Mouse (Mus musculus) forebrain, embryonic 13.5 days (tissue): ENCODE measurements around the gene Mcl1. TPM values are rescaled to one million over a fixed set of nuclear protein-coding genes. Genes with fewer than 3 reads are reported as not detected.

Experiments
- ATAC-seq: fragments of 200-750 bp; cut with Nextera tagmentation; 2 replicates; pipeline ENCODE4 v1.8.0; 2017
- H3K27ac ChIP-seq: fragments of 300-500 bp; sonication (generic); 2 replicates; pipeline ENCODE4 v1.5.1; 2015; ENCODE audit warnings: inconsistent platforms, mild to moderate bottlenecking, moderate library complexity
- H3K27me3 ChIP-seq: fragments of 300-500 bp; sonication (generic); 2 replicates; pipeline ENCODE4 v1.6.1; 2015; ENCODE audit warnings: mild to moderate bottlenecking, inconsistent platforms
- H3K36me3 ChIP-seq: fragments of 300-500 bp; sonication (generic); 2 replicates; pipeline ENCODE4 v1.6.1; 2015; ENCODE audit warnings: mild to moderate bottlenecking, inconsistent platforms; ENCODE audit not compliant: poor library complexity, severe bottlenecking
- H3K4me1 ChIP-seq: fragments of 300-500 bp; sonication (generic); 2 replicates; pipeline ENCODE4 v1.6.1; 2015; ENCODE audit warnings: inconsistent platforms
- H3K4me2 ChIP-seq: fragments of 300-500 bp; sonication (generic); 2 replicates; pipeline ENCODE4 v1.6.1; 2015; ENCODE audit warnings: inconsistent platforms, mild to moderate bottlenecking, moderate library complexity
- H3K4me3 ChIP-seq: fragments of 300-500 bp; sonication (generic); 2 replicates; pipeline ENCODE4 v1.5.1; 2015; ENCODE audit warnings: mild to moderate bottlenecking, inconsistent platforms
- H3K9ac ChIP-seq: fragments of 300-500 bp; sonication (generic); 2 replicates; pipeline ENCODE4 v1.6.1; 2015; ENCODE audit warnings: mild to moderate bottlenecking, inconsistent platforms
- H3K9me3 ChIP-seq: fragments of 300-500 bp; sonication (generic); replicated peaks from 2 replicates; pipeline ENCODE4 v1.6.1; 2016; ENCODE audit warnings: inconsistent platforms
- WGBS: fragments of 180-500 bp; shearing (Covaris S2); methylation state at CpG from one replicate; pipeline ENCODE4 v1.1.7; 2015; 5-methylcytosine and 5-hydroxymethylcytosine counted together
- polyA plus RNA-seq: library from polyadenylated mRNA; unstranded; fragments of >200 nt; fragmentation: Nextera tagmentation; extraction: Ambion mirVana; gene quantifications from 2 replicates; pipeline ENCODE4 v1.2.1, GENCODE M21; 2015

Mcl1 gene
- polyA plus RNA-seq, 1 experiment from 2014 or later: 44.0 TPM

- no peak for ATAC-seq
- Histone ChIP-seq H3K4me3 (no peak overlapping the region), H3K9ac (no peak overlapping the region), H3K27me3 (no peaks in the 10 kb centered on the region), H3K27ac (no peak overlapping the region), H3K4me1 (peaks cover 14% of the 10 kb centered on the region), H3K4me2 (no peak overlapping the region), H3K36me3 (peaks cover 97% of the 10 kb centered on the region), H3K9me3 (no peaks in the 10 kb centered on the region)
- WGBS: 84% methylated on average over 6 of the region's 6 CpGs
Observed at GRCm38 (mm10) chr3:95631304-95631703, 27.3 kb upstream of the Mcl1 start.

DNA sequence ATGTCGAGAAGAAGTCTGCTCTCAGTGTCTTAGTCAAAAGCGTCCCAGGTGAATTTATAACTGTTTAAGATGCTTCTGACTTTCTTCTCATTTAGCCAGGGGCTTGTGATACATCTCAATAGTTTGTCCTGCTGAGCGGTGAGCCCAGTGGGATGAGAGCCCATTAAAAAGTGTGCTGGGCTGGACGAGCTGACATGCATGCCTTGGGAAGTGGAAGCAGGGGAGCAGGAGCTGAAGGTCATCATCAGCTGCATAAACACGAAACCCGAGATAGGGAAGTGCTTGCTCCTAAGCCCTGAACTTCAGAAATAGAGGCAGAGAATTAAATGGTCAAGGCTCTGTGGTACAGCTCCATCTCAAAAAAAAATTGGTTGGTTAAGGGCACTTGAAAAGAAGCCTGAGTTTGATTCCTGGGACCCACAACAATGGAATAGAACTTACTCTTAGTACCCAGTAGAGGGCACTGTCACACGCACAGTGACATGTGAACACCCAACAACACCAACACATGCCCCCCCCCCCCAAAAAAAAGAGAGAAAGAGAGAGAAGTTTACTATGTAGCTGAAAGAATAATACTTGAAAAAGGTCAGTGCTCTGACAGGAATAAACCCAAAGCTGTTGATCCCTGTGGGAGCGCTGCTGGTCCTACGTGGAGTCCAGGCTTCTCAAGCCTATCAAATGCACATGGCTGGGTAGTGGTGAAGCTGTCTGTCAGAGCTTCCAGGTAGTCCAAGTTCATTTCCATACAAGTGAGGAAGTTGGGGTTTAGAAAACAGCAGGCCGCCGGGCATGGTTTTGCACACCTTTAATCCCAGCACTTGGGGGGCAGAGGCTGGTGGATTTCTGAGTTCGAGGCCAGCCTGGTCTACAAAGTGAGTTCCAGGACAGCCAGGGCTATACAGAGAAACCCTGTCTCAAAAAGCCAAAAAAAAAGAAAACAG, 25.7 kb upstream of the Mcl1 start:
- no peaks in the 10 kb centered on the region for H3K27me3 ChIP-seq
- H3K4me1 ChIP-seq: no peaks in the 10 kb centered on the region
- WGBS: 75% methylated on average over 12 of the region's 12 CpGs
- no peak overlapping the region for H3K4me2 ChIP-seq
- no peak overlapping the region for H3K9ac ChIP-seq
- H3K27ac ChIP-seq: no peak overlapping the region
- peaks cover 100% of the 10 kb centered on the region for H3K36me3 ChIP-seq
- H3K4me3 ChIP-seq: no peak overlapping the region
- no peak for ATAC-seq
- no peaks in the 10 kb centered on the region for H3K9me3 ChIP-seq

DNA sequence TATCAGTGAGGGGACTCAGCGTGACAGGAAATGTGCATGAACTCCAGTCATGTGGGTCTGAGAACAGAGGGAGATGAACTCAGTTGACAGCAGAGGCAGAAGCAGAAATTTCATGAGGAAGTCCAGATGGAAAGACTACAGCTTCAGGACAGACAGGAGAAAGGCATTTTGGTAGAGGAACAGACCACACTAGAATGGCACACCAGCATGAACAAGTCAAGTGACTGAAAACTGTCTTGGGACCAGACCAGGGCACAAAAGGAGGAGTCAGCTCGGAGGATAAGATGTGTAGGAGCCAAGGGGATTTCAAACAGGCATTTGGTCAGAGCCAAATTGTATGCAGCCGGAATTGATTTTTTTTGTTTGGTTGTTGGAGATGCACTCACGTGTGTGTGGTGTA, 23.0 kb upstream of the Mcl1 start:
- Histone ChIP-seq H3K36me3 (peaks cover 97% of the 10 kb centered on the region), H3K4me3 (no peak overlapping the region), H3K27ac (no peak overlapping the region), H3K9ac (no peak overlapping the region), H3K4me2 (no peak overlapping the region), H3K9me3 (no peaks in the 10 kb centered on the region), H3K4me1 (no peaks in the 10 kb centered on the region), H3K27me3 (no peaks in the 10 kb centered on the region)
- 80% methylated on average over 4 of the region's 4 CpGs for WGBS
- ATAC-seq: no peak

DNA sequence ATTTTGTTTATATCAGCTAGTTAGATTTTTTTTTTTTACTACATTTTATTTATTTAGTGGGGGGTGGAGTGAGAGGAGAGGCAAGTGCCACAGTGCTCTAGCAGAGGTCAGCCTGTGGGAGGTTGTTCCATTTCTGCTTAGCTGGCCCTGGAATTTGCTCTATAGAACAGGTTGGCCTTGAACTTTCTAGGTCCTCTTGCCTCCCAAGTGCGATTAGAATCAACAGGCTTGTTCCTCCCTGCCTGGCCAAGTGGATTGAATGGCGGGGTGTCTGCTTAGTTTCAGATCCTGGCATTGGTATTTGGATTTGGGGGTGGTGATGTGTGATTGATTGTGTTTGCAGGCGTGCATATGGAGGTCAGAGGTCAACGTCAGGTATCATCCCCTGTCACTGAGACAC, 22.5 kb upstream of the Mcl1 start:
- H3K9me3 ChIP-seq: no peaks in the 10 kb centered on the region

GRCm38 (mm10) chr3:95639694-95640093, 18.9 kb upstream of the Mcl1 start:
- H3K36me3 ChIP-seq: peaks cover 70% of the 10 kb centered on the region
- no peaks in the 10 kb centered on the region for H3K9me3 ChIP-seq
- H3K4me2 ChIP-seq: no peak overlapping the region
- no peaks in the 10 kb centered on the region for H3K4me1 ChIP-seq
- no peaks in the 10 kb centered on the region for H3K27me3 ChIP-seq
- ATAC-seq: no peak
- H3K4me3 ChIP-seq: no peak overlapping the region
- 100% methylated on average over 1 of the region's 1 CpGs for WGBS
- no peak overlapping the region for H3K27ac ChIP-seq
- H3K9ac ChIP-seq: no peak overlapping the region

More for the DNA sequence above, 22.5 kb upstream of the Mcl1 start:
- Histone ChIP-seq H3K9ac (no peak overlapping the region), H3K4me3 (no peak overlapping the region), H3K4me2 (no peak overlapping the region), H3K4me1 (no peaks in the 10 kb centered on the region), H3K27me3 (no peaks in the 10 kb centered on the region), H3K27ac (no peak overlapping the region), H3K36me3 (peaks cover 96% of the 10 kb centered on the region)
- ATAC-seq: no peak
- WGBS: 89% methylated on average over 4 of the region's 4 CpGs

DNA sequence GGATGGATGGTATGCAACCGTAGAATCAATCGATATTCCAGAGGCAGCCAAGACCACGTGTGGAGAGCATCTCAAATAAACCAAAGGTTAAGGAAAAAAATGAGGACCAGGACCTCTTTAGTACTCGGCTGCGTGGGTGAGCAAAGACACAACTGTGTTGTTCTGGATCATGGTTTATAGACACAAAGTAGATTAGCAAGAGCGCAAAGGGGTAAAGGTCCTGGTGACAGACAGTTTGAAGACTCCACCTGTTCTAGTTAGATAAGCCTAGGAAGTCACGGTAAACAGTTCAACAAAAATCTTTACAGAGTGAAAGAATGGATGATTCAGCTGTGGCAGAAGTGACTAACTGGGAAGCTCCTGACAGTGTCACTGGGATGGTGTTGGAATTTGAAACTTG, 15.5 kb upstream of the Mcl1 start:
- no peak overlapping the region for H3K4me2 ChIP-seq
- 90% methylated on average over 7 of the region's 7 CpGs for WGBS
- H3K9ac ChIP-seq: no peak overlapping the region
- no peak for ATAC-seq
- H3K9me3 ChIP-seq: no peaks in the 10 kb centered on the region
- H3K4me3 ChIP-seq: no peak overlapping the region
- no peaks in the 10 kb centered on the region for H3K27me3 ChIP-seq
- H3K27ac ChIP-seq: no peak overlapping the region
- H3K4me1 ChIP-seq: no peaks in the 10 kb centered on the region
- peaks cover 35% of the 10 kb centered on the region for H3K36me3 ChIP-seq

DNA sequence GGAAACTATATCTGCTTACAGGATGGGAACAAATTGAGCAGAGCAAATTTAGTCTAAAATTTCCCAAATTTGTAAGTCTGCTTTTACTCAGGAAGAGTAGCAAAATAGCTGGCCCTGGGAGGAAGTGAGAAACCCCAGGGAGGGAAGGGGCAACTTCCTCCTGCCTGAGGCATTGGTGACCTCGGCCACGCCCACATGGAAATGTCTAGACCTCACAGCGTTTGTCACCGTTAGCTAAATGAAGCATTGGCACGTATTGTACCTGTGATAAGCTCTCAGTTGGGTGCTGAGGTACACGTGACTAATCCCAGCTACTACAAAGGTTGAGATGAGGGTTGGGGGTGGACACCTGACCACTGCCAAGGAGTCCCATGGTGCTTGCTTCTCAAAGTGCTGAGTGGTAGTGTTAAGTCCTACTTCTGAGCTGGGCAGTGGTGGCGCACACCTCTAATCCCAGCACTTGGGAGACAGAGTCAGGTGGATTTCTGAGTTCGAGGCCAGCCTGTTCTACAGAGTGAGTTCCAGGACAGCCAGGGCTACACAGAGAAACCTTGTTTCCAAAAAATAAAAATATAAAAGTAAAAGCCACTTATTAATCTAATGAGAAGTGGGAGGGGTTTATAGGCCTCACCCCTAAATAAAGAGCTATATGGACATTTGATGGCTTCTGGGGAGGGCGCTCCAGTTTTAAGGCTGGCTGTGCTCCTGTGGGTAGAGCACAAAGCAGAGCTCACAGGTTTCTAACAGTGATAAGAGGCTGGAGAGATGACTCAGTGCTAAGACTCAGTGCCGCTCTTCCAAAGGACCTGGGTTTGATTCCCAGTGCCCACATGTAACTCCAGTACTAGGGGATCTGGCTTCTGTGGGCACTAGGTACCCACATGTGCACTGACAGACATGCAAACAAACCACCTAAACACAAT, 13.0 kb upstream of the Mcl1 start:
- 73% methylated on average over 10 of the region's 10 CpGs for WGBS
- Histone ChIP-seq H3K4me3 (no peak overlapping the region), H3K27ac (no peak overlapping the region), H3K27me3 (no peaks in the 10 kb centered on the region), H3K4me1 (no peaks in the 10 kb centered on the region), H3K4me2 (no peak overlapping the region), H3K9ac (no peak overlapping the region), H3K36me3 (peaks cover 13% of the 10 kb centered on the region; the same call in 1 of the 2 replicates), H3K9me3 (no peaks in the 10 kb centered on the region)
- ATAC-seq: no peak

DNA sequence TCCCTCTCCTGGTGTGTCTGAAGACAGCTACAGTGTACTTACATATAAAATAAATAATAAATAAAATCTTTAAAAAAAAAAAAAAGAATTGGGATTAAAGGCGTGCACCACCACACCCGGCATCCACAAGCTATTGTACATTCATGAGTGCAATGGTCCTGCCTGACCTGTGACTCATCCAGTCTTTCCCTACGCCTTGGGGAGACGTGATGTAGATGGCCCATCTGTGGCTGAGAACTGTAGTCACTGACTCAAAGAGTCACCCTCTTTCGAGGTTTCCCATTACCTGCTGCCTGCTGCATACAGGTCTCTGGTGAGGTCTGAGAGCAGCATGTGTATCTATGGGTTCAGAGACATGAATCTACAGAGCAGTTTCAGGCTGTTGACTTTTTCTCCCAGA, 10.6 kb upstream of the Mcl1 start:
- WGBS: 88% methylated on average over 5 of the region's 5 CpGs
- H3K4me2 ChIP-seq: no peak overlapping the region
- H3K9ac ChIP-seq: no peak overlapping the region
- H3K27me3 ChIP-seq: no peaks in the 10 kb centered on the region
- no peaks in the 10 kb centered on the region for H3K4me1 ChIP-seq
- ATAC-seq: no peak
- no peaks in the 10 kb centered on the region for H3K9me3 ChIP-seq
- no peak overlapping the region for H3K27ac ChIP-seq
- H3K4me3 ChIP-seq: no peak overlapping the region
- no peaks in the 10 kb centered on the region for H3K36me3 ChIP-seq

- no peak for ATAC-seq
- no peaks in the 10 kb centered on the region for H3K27me3 ChIP-seq
- H3K27ac ChIP-seq: no peak overlapping the region
- H3K4me3 ChIP-seq: no peak overlapping the region
- no peaks in the 10 kb centered on the region for H3K36me3 ChIP-seq
- no peaks in the 10 kb centered on the region for H3K4me1 ChIP-seq
- H3K9me3 ChIP-seq: no peaks in the 10 kb centered on the region
- H3K9ac ChIP-seq: no peak overlapping the region
- H3K4me2 ChIP-seq: no peak overlapping the region
- 78% methylated on average over 6 of the region's 6 CpGs for WGBS
Observed at GRCm38 (mm10) chr3:95650276-95651032, 8.1 kb upstream of the Mcl1 start.

DNA sequence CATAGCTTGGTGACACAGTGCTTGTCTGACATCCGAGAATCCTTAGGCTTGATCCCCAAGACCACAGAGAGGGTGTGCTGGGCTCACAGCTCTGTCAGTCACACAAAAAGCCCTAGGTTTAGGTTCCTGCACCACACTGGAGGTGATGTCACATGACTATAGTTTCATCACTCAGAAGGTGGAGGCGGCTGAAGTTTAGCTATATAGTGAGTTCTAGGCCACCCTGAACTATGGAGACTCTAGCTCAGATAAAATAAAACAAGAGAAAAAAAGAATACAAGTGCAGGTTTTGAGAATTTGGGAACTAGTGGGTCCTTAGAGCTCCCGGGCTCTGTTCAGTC, 7.6 kb upstream of the Mcl1 start:
- Histone ChIP-seq H3K4me1 (no peaks in the 10 kb centered on the region), H3K4me2 (no peak overlapping the region), H3K27ac (no peak overlapping the region), H3K9me3 (no peaks in the 10 kb centered on the region), H3K36me3 (no peaks in the 10 kb centered on the region), H3K27me3 (no peaks in the 10 kb centered on the region), H3K9ac (no peak overlapping the region), H3K4me3 (no peak overlapping the region)
- 93% methylated on average over 3 of the region's 3 CpGs for WGBS
- no peak for ATAC-seq

DNA sequence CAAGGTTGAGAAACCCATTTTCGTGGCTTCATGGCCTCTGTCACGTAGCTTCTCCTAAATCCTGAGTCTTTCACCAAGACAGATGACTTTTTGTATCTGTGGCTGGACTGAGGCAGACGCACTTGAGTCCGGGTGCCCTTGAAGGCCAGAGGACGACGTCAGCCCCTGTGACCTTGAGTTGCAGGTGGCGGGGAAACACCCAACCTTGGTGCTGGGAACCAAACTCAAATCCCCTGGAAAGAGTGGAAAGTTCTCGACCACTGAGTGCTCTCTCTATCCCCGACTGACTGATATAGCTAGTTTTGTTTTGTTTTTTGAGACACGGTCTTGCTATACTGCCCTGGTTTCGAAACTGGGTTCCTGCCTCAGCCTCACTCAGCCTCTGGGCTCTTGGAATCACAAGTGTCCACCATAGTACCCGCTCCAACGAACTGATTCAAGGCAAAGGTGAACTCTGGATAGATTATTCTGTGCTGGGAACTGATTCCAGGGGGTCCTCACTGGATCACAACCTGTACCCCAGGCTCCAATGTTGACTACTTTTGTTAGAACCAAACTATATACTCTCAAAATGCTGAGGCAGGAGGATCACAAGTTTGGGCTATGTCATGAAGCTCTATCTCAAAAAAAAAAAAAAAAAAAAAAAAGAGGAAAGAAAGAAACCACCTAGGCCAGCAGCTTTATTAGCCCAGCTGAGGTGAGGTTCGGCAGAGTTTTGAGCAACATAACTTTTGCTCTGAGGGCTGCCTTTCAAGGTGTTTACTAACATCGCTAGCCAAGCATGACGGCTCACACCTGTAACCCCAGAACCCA, 7.0 kb upstream of the Mcl1 start:
- Histone ChIP-seq H3K9me3 (no peaks in the 10 kb centered on the region), H3K4me3 (no peak overlapping the region), H3K9ac (no peak overlapping the region), H3K4me1 (no peaks in the 10 kb centered on the region), H3K4me2 (no peak overlapping the region), H3K36me3 (no peaks in the 10 kb centered on the region), H3K27ac (no peak overlapping the region), H3K27me3 (no peaks in the 10 kb centered on the region)
- no peak for ATAC-seq
- 93% methylated on average over 16 of the region's 16 CpGs for WGBS
